Mouse (Mus musculus) E14TG2a.4 (cell line): ENCODE measurements at regions not wholly inside any gene's neighbourhood (a gene's known extent, or its start where the extent isn't known, plus 50 kb on each side); places are given as distances from the start of the nearest gene placed in this dataset.

Experiments
- H3K27me3 ChIP-seq: 2 replicates; pipeline ENCODE4 v1.6.1; 2014; ENCODE audit warnings: low read length, control low read depth; ENCODE audit not compliant: insufficient read depth
- H3K36me3 ChIP-seq: 2 replicates; pipeline ENCODE4 v1.6.1; 2014; ENCODE audit warnings: low read length, control low read depth; ENCODE audit not compliant: insufficient read depth
- H3K4me1 ChIP-seq: replicated peaks from 2 replicates; pipeline ENCODE4 v1.6.1; 2014; ENCODE audit warnings: low read depth, low read length, control low read depth
- H3K4me3 ChIP-seq: replicated peaks from 2 replicates; pipeline ENCODE4 v1.5.1; 2014; ENCODE audit warnings: mild to moderate bottlenecking, low read length
- H3K9me3 ChIP-seq: 2 replicates; pipeline ENCODE4 v1.6.1; 2014; ENCODE audit warnings: low read length, control low read depth
- CTCF ChIP-seq: conservative IDR thresholded peaks from 2 replicates; pipeline ENCODE4 v1.5.1; 2014; ENCODE audit warnings: low read length
- NANOG ChIP-seq: IDR thresholded peaks from 2 replicates; pipeline ENCODE4 v1.6.1; 2014; ENCODE audit warnings: borderline replicate concordance, low read length, mixed read lengths
- POU5F1 ChIP-seq: IDR thresholded peaks from 2 replicates; pipeline ENCODE4 v1.6.1; 2014; ENCODE audit warnings: low read length, borderline replicate concordance

- no peaks in the 10 kb centered on the region for H3K36me3 ChIP-seq
- no peaks in the 10 kb centered on the region for H3K27me3 ChIP-seq
- H3K9me3 ChIP-seq = peaks cover 9% of the 10 kb centered on the region
- TF ChIP-seq CTCF = no peak
- no peak for TF ChIP-seq POU5F1
- no peak for TF ChIP-seq NANOG
- peaks cover 6% of the 10 kb centered on the region; the same call in 1 of the 2 replicates for H3K4me1 ChIP-seq
- no peak overlapping the region for H3K4me3 ChIP-seq
Measured at GRCm38 (mm10) chr2:44474653-44475052, 452.8 kb downstream of the Gtdc1 start.

DNA sequence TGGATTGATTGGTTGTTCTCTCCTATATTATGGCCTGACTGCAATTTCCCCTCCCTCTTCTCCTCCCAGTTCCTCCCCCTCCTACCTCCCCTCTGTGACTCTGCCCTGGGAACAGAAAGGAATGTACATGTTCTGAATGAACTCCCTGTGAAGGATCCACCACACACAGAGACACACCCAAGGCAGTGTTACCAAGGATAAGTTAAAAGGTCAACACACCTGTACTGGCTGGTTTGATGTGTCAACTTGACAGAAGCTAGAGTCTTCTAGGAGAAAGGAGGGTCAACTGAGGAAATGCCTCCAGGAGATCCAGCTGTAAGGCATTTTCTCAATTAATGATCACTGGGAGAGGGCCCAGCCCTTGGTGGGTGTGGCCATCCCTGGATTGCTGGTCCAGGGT, 456.1 kb downstream of the Gtdc1 start:
- H3K4me3 ChIP-seq = no peak overlapping the region
- H3K4me1 ChIP-seq = peaks cover 6% of the 10 kb centered on the region; the same call in 1 of the 2 replicates
- no peak for TF ChIP-seq POU5F1
- TF ChIP-seq NANOG = no peak
- H3K36me3 ChIP-seq = no peaks in the 10 kb centered on the region
- peaks cover 9% of the 10 kb centered on the region for H3K9me3 ChIP-seq
- H3K27me3 ChIP-seq = no peaks in the 10 kb centered on the region; the same call in 1 of the 2 replicates

DNA sequence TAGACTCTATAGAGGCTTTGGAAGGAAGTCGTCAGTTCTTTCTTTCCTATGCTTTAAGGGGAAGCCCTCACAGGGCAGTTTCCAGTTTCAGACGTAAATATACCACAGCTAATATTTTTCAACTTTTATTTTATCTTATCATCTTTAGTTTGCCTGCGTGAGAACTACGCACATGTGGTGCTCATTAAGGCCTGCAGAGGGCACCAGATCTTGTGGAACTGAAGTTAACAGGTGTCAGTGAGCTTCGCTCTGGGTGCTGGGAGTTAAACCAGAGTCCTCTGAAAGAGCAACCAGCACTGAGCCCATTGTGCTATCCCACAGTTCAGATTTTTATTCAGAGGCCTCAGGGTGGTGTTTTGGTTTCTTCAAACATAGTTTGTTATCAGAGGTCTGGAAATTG, 456.5 kb downstream of the Gtdc1 start:
- TF ChIP-seq NANOG (no peak), POU5F1 (no peak), CTCF (peak; percentile 53)
- Histone ChIP-seq H3K9me3 (peaks cover 9% of the 10 kb centered on the region), H3K27me3 (no peaks in the 10 kb centered on the region; the same call in 1 of the 2 replicates), H3K4me1 (peaks cover 6% of the 10 kb centered on the region; the same call in 1 of the 2 replicates), H3K36me3 (no peaks in the 10 kb centered on the region), H3K4me3 (no peak overlapping the region)

- TF ChIP-seq CTCF (no peak), NANOG (no peak), POU5F1 (no peak)
- H3K4me1 ChIP-seq = no peaks in the 10 kb centered on the region
- no peaks in the 10 kb centered on the region for H3K9me3 ChIP-seq
- H3K4me3 ChIP-seq = no peak overlapping the region
- H3K27me3 ChIP-seq = no peaks in the 10 kb centered on the region; the same call in 1 of the 2 replicates
- no peaks in the 10 kb centered on the region for H3K36me3 ChIP-seq
Measured at GRCm38 (mm10) chr2:44464631-44465030, 462.8 kb downstream of the Gtdc1 start.

DNA sequence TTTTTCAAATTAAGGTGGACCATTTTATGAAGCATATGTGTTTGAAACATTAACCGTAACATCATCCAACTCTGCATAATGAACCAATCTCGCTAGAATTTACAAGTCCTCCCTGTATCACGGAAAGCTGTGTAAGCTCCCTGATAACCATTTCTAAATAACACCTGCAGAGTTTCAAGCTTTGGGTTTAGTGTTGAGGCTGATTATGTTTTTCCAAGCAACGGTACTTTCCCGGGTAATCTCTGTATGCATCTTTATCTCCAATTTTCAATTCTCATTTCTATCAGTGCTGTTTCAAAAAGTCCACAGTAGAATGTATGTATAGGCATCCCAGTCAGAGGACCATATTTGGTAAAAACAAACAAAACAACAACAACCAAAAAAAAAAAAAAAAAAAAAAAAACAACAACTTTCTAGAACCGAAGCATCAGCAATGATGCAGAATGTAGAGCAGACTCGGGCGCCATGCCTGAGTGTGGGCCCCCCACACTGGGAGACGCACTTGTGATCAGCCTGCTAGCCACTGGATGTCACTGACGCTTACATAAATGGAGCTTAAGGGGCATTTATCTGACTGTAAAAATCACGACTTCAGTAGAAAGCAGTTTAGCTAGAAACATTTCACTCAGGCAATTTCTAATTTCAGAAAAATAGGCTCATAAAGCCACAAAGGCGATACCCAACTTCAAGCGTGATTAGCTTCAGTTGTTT, 464.7 kb downstream of the Gtdc1 start:
- Histone ChIP-seq H3K4me3 (no peak overlapping the region), H3K9me3 (no peaks in the 10 kb centered on the region), H3K27me3 (no peaks in the 10 kb centered on the region; the same call in 1 of the 2 replicates), H3K4me1 (no peaks in the 10 kb centered on the region), H3K36me3 (no peaks in the 10 kb centered on the region)
- TF ChIP-seq NANOG (no peak), POU5F1 (no peak), CTCF (no peak)

- H3K9me3 ChIP-seq = no peaks in the 10 kb centered on the region
- no peak overlapping the region for H3K4me3 ChIP-seq
- TF ChIP-seq POU5F1 (no peak), NANOG (no peak), CTCF (no peak)
- H3K36me3 ChIP-seq = no peaks in the 10 kb centered on the region
- H3K4me1 ChIP-seq = no peaks in the 10 kb centered on the region
- H3K27me3 ChIP-seq = no peaks in the 10 kb centered on the region; the same call in 1 of the 2 replicates
Measured at GRCm38 (mm10) chr2:44461289-44462250, 465.9 kb downstream of the Gtdc1 start.

DNA sequence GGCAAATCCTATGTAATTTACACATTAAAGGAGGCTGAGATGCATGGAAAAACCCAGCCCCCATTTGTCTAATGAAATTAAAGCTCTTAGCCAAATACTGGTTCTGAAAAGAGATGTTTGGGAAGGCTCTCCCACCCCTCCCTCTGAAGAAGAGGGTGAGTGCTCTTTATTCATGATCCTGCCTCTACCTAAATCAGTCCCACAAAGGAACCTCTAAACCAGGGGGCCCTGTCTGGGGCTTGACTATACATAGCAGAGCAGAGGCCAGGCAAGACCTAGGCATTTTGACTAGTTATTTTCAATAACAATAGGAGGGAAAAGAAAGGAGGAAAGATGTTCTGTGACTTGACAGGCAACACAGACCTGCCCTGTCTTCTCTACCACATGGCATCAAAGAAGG, 478.0 kb downstream of the Gtdc1 start:
- peaks cover 5% of the 10 kb centered on the region; the same call in 1 of the 2 replicates for H3K4me1 ChIP-seq
- no peaks in the 10 kb centered on the region for H3K27me3 ChIP-seq
- peaks cover 4% of the 10 kb centered on the region; the same call in 1 of the 2 replicates for H3K9me3 ChIP-seq
- H3K36me3 ChIP-seq = no peaks in the 10 kb centered on the region
- TF ChIP-seq POU5F1 = no peak
- no peak for TF ChIP-seq NANOG
- no peak for TF ChIP-seq CTCF
- H3K4me3 ChIP-seq = no peak overlapping the region
